Mouse (Mus musculus) forebrain, embryonic 13.5 days (tissue): ENCODE data around the gene Sst. TPM values are rescaled to one million over a fixed set of nuclear protein-coding genes. Genes with fewer than 3 reads are reported as not detected.
"Not testable (repeated sequence)": the region's sequence is repeated elsewhere in the genome, so short reads cannot be mapped to it uniquely, and the experiment has no call there.

Experiments used
- ATAC-seq: fragments of 200-750 bp; cut with Nextera tagmentation; 2 replicates; pipeline ENCODE4 v1.8.0; 2017
- H3K27ac ChIP-seq: fragments of 300-500 bp; sonication (generic); 2 replicates; pipeline ENCODE4 v1.5.1; 2015; ENCODE audit warnings: inconsistent platforms, mild to moderate bottlenecking, moderate library complexity
- H3K27me3 ChIP-seq: fragments of 300-500 bp; sonication (generic); 2 replicates; pipeline ENCODE4 v1.6.1; 2015; ENCODE audit warnings: mild to moderate bottlenecking, inconsistent platforms
- H3K36me3 ChIP-seq: fragments of 300-500 bp; sonication (generic); 2 replicates; pipeline ENCODE4 v1.6.1; 2015; ENCODE audit warnings: mild to moderate bottlenecking, inconsistent platforms; ENCODE audit not compliant: poor library complexity, severe bottlenecking
- H3K4me1 ChIP-seq: fragments of 300-500 bp; sonication (generic); 2 replicates; pipeline ENCODE4 v1.6.1; 2015; ENCODE audit warnings: inconsistent platforms
- H3K4me2 ChIP-seq: fragments of 300-500 bp; sonication (generic); 2 replicates; pipeline ENCODE4 v1.6.1; 2015; ENCODE audit warnings: inconsistent platforms, mild to moderate bottlenecking, moderate library complexity
- H3K4me3 ChIP-seq: fragments of 300-500 bp; sonication (generic); 2 replicates; pipeline ENCODE4 v1.5.1; 2015; ENCODE audit warnings: mild to moderate bottlenecking, inconsistent platforms
- H3K9ac ChIP-seq: fragments of 300-500 bp; sonication (generic); 2 replicates; pipeline ENCODE4 v1.6.1; 2015; ENCODE audit warnings: mild to moderate bottlenecking, inconsistent platforms
- H3K9me3 ChIP-seq: fragments of 300-500 bp; sonication (generic); replicated peaks from 2 replicates; pipeline ENCODE4 v1.6.1; 2016; ENCODE audit warnings: inconsistent platforms
- WGBS: fragments of 180-500 bp; shearing (Covaris S2); methylation state at CpG from one replicate; pipeline ENCODE4 v1.1.7; 2015; 5-methylcytosine and 5-hydroxymethylcytosine counted together
- polyA plus RNA-seq: library from polyadenylated mRNA; unstranded; fragments of >200 nt; fragmentation: Nextera tagmentation; extraction: Ambion mirVana; gene quantifications from 2 replicates; pipeline ENCODE4 v1.2.1, GENCODE M21; 2015

The Sst gene
- polyA plus RNA-seq, 1 experiment from 2014 or later, result 143 TPM

- not testable (repeated sequence) for H3K9me3 ChIP-seq, H3K36me3 ChIP-seq, H3K4me2 ChIP-seq, H3K4me3 ChIP-seq, H3K4me1 ChIP-seq, ATAC-seq, H3K9ac ChIP-seq, H3K27ac ChIP-seq, H3K27me3 ChIP-seq
- 80% methylated on average over 9 of the region's 9 CpGs for WGBS
Observed at GRCm38 (mm10) chr16:23908076-23909014, 17.6 kb upstream of the Sst start.

GRCm38 (mm10) chr16:23906586-23906985 lies 15.8 kb upstream of the Sst start:
- not testable (repeated sequence) for H3K4me3 ChIP-seq, H3K4me2 ChIP-seq, H3K36me3 ChIP-seq, H3K27ac ChIP-seq, H3K9ac ChIP-seq, H3K27me3 ChIP-seq, H3K9me3 ChIP-seq, H3K4me1 ChIP-seq, ATAC-seq
- 85% methylated on average over 3 of the region's 3 CpGs for WGBS

- Histone ChIP-seq H3K27me3 (no peaks in the 10 kb centered on the region), H3K4me3 (no peak overlapping the region), H3K36me3 (no peaks in the 10 kb centered on the region), H3K27ac (no peak overlapping the region), H3K4me2 (no peak overlapping the region), H3K9me3 (no peaks in the 10 kb centered on the region), H3K9ac (no peak overlapping the region), H3K4me1 (peaks cover 8% of the 10 kb centered on the region)
- WGBS, result 86% methylated on average over 7 of the region's 7 CpGs
- no peak for ATAC-seq
Observed at GRCm38 (mm10) chr16:23901411-23901810, 10.7 kb upstream of the Sst start.

GRCm38 (mm10) chr16:23900061-23900460 lies 9.3 kb upstream of the Sst start:
- Histone ChIP-seq H3K9ac (no peak overlapping the region), H3K27me3 (no peaks in the 10 kb centered on the region), H3K4me2 (no peak overlapping the region), H3K9me3 (no peaks in the 10 kb centered on the region), H3K4me1 (peaks cover 8% of the 10 kb centered on the region), H3K36me3 (no peaks in the 10 kb centered on the region), H3K27ac (no peak overlapping the region), H3K4me3 (no peak overlapping the region)
- 85% methylated on average over 4 of the region's 4 CpGs for WGBS
- ATAC-seq, result no peak

DNA sequence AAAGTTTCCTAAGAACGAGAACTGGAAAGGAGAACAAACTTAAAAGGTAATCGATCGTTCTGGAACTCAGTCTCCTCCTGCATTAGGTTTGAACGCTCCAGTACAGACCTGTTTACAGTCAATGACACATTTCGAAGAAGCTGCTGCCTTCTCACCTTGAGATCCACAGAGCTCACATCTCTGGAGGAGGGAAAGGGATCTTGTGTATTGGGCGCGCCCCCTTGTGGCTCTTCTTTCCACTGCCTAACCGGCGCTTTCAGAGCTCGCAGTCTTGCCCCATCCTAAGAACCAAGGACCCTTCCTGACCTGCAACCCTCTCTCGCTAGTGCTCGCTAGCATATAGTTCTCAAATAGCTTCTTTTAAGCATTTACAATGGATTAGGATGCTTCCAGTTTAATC lies 8.1 kb upstream of the Sst start:
- H3K4me3 ChIP-seq, result no peak overlapping the region
- 14% methylated on average over 12 of the region's 12 CpGs for WGBS
- H3K4me1 ChIP-seq, result peaks cover 8% of the 10 kb centered on the region
- no peaks in the 10 kb centered on the region for H3K27me3 ChIP-seq
- ATAC-seq, result peak; percentile 85
- peak overlapping the region; percentile 62 for H3K4me2 ChIP-seq
- H3K36me3 ChIP-seq, result no peaks in the 10 kb centered on the region
- H3K9me3 ChIP-seq, result no peaks in the 10 kb centered on the region
- no peak overlapping the region for H3K27ac ChIP-seq
- H3K9ac ChIP-seq, result no peak overlapping the region

DNA sequence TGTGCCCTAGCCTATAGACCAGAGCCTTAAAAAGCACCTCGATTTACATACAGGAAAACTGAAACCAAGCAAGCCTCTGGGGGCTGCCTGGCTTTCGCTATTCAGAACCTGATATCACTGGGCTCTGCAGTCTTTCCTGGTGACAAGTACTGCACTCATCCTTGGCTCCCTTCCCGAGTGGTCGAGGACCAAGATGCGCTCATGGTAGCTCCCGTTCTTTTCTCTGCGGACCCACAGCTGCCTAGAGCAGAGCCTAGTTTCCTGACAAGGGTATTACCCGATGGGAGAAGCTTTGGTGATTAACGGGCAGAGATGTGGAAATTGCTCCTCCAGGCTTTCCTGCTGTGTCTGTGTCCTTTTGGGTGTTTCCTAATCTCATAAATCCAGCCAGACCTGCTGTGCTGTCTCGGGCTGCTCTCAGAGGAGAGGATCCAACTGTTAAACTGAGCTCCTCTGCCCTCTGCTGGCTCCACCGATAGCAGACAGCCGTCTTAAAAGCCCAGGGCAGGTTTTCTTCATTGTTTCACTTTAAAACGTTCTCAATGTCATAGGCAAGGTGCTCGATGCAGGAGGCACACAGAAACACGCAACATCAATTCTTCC lies 7.3 kb upstream of the Sst start:
- peak overlapping the region; percentile 55 for H3K9ac ChIP-seq
- peak overlapping the region; percentile 29 for H3K4me3 ChIP-seq
- 8% methylated on average over 15 of the region's 15 CpGs for WGBS
- no peaks in the 10 kb centered on the region for H3K9me3 ChIP-seq
- H3K4me1 ChIP-seq, result peaks cover 8% of the 10 kb centered on the region
- 0 out of 2 replicates have a peak, but pooled peaks cover under 1% of the 10 kb centered on the region for H3K27me3 ChIP-seq
- ATAC-seq, result peak; percentile 91
- H3K27ac ChIP-seq, result no peak overlapping the region
- H3K4me2 ChIP-seq, result peak overlapping the region; percentile 62
- no peaks in the 10 kb centered on the region for H3K36me3 ChIP-seq

DNA sequence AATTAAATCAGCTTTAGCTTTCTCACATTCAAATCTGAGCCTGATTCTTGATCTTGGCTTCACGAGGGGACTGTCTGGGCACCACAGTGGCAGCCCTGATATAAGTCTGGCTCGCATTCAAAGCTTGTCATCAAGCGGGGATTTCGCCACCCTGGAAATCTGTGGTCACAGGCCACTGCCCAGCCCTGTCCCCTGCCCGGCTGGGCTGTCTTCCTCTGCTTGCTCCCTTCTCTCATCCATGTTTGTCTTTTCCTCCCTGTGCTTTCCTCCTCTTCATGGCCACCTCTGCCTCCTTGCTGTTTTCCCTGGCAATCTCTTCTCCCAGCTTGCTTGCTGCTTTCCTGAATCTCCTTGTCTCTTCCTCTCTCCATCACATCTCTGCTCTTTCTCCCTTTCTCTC lies 6.7 kb upstream of the Sst start:
- no peaks in the 10 kb centered on the region for H3K9me3 ChIP-seq
- peaks cover 6% of the 10 kb centered on the region for H3K27me3 ChIP-seq
- peak overlapping the region; percentile 55; the same call in 1 of the 2 replicates for H3K9ac ChIP-seq
- ATAC-seq, result no peak
- H3K4me2 ChIP-seq, result peak overlapping the region; percentile 62
- H3K4me1 ChIP-seq, result peaks cover 8% of the 10 kb centered on the region
- H3K4me3 ChIP-seq, result no peak overlapping the region
- H3K27ac ChIP-seq, result no peak overlapping the region
- no peaks in the 10 kb centered on the region for H3K36me3 ChIP-seq
- WGBS, result 48% methylated on average over 5 of the region's 5 CpGs

GRCm38 (mm10) chr16:23895135-23895534 lies 4.4 kb upstream of the Sst start:
- H3K27me3 ChIP-seq, result peaks cover 30% of the 10 kb centered on the region
- no peak overlapping the region for H3K4me3 ChIP-seq
- no peak for ATAC-seq
- H3K36me3 ChIP-seq, result no peaks in the 10 kb centered on the region
- H3K9ac ChIP-seq, result no peak overlapping the region
- H3K27ac ChIP-seq, result no peak overlapping the region
- H3K9me3 ChIP-seq, result no peaks in the 10 kb centered on the region
- H3K4me2 ChIP-seq, result no peak overlapping the region
- 90% methylated on average over 3 of the region's 3 CpGs for WGBS
- H3K4me1 ChIP-seq, result peaks cover 8% of the 10 kb centered on the region

- Histone ChIP-seq H3K9ac (no peak overlapping the region), H3K4me1 (no peaks in the 10 kb centered on the region; the same call in 1 of the 2 replicates), H3K36me3 (no peaks in the 10 kb centered on the region), H3K27ac (no peak overlapping the region), H3K4me3 (peak overlapping the region; percentile 20), H3K27me3 (peaks cover 40% of the 10 kb centered on the region), H3K4me2 (peak overlapping the region; percentile 37), H3K9me3 (no peaks in the 10 kb centered on the region)
- WGBS, result 7% methylated on average over 9 of the region's 9 CpGs
- ATAC-seq, result no peak
Observed at GRCm38 (mm10) chr16:23890151-23890550, 607 bp downstream of the Sst start.

DNA sequence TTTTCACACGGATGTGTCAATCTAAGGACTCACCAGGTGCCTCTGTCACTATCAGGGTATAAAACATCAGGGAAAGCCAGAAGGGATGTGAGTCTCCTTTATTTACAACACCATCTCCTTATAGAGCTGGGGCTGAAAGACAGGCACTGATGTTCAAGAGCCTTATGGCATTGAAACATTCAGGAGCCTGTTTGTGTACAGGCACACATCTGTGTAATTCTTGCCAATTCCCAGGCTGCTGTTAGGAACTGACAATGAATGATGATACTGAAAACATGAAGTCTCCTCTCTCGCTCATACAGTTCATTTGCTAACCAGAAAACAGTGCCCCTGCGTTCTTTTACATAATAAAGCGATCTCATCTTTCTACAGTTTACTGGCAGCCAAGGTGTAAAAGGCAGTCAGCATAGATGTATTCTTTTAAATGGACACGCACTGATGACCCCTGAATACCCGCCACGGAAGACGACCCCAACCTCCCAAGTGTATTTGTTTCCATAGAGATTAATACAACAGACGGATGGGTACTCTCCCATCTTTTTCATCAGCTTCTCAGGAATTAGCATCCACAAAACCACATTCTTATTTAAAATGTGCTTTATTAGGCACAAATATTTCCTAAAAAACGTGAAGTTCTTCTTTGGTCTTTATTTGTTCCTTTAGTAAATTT lies 2.7 kb downstream of the Sst start:
- no peak for ATAC-seq
- peaks cover 40% of the 10 kb centered on the region for H3K27me3 ChIP-seq
- H3K27ac ChIP-seq, result no peak overlapping the region
- WGBS, result 72% methylated on average over 10 of the region's 10 CpGs
- no peak overlapping the region for H3K4me3 ChIP-seq
- no peak overlapping the region for H3K9ac ChIP-seq
- no peaks in the 10 kb centered on the region for H3K36me3 ChIP-seq
- H3K9me3 ChIP-seq, result no peaks in the 10 kb centered on the region
- no peaks in the 10 kb centered on the region; the same call in 1 of the 2 replicates for H3K4me1 ChIP-seq
- no peak overlapping the region for H3K4me2 ChIP-seq

DNA sequence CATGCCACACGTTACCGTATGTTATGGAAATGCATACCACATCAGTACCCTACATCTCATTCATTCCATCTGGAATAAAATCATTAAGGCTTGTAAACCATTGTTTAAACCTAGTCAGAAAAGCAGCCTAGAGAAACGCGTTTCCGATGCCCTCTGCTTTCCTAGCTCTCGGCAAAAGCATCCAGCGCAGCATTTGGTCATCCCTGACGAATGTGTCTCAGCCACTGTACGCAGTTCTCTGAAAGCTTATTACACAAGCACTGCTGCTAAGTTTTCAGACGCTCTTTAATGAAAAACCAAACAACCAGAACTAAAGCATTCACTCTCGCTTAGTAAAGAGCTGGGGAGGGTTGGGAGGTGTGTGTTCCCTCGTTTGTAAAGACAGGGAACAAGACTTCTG lies 5.7 kb downstream of the Sst start:
- H3K4me3 ChIP-seq, result no peak overlapping the region
- no peaks in the 10 kb centered on the region for H3K36me3 ChIP-seq
- no peak for ATAC-seq
- H3K27me3 ChIP-seq, result peaks cover 10% of the 10 kb centered on the region
- WGBS, result 59% methylated on average over 12 of the region's 12 CpGs
- no peaks in the 10 kb centered on the region for H3K9me3 ChIP-seq
- no peaks in the 10 kb centered on the region for H3K4me1 ChIP-seq
- no peak overlapping the region for H3K9ac ChIP-seq
- no peak overlapping the region for H3K4me2 ChIP-seq
- H3K27ac ChIP-seq, result no peak overlapping the region

DNA sequence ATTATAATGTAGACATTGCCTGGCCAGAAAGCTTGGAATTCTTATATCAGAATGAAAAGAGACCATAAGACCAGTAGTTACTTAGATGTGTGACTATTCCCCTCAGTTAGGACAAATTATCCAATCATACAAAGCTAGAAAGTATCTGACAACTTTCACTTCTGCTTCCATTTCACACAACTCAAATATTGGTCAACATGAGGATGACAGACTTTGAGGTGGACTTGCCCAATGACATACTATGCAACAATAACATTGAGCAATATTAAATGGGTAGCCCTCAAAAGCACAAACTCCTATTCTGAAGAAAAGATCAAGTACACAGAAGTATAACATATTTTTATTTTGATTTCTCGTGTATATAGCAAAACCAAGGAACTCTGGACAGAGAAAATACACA lies 35.5 kb downstream of the Sst start:
- ATAC-seq, result no peak
- H3K4me2 ChIP-seq, result no peak overlapping the region
- H3K4me1 ChIP-seq, result no peaks in the 10 kb centered on the region
- 76% methylated on average over 1 of the region's 1 CpGs for WGBS
- no peak overlapping the region for H3K9ac ChIP-seq
- no peaks in the 10 kb centered on the region for H3K9me3 ChIP-seq
- no peak overlapping the region for H3K27ac ChIP-seq
- H3K4me3 ChIP-seq, result no peak overlapping the region
- no peaks in the 10 kb centered on the region; the same call in 1 of the 2 replicates for H3K27me3 ChIP-seq
- H3K36me3 ChIP-seq, result no peaks in the 10 kb centered on the region
